Comparison of ENCODE assay signal across 22 mouse cellular contexts in the genomic region with DNA sequence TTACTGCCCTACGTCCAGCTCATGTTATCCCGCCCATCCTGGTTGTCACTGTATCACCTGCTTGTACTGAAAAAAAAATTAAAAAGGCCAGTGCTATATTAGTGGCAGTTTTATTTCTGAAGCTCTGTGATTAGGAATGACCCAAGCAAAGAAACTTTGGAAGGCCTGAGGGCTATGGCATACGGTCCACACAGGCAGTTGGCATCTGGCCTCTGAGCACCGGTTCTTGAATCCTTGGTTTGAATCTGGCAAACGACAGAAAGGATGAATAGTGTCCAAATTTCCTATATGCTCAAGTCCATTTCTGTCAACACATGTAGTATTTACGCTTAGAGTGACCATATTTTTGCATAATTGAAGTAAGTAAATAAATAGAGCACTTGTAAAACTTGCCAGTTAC.
"Had no signal": no experiment of that assay in that cellular context is flagged by ENCODE, and none has a peak within 500 bp of the region (broad histone marks: within the 10 kb centered on the region; RNA-seq: fewer than 3 reads in every experiment).

No protein-coding gene starts in this region.

- ATAC-seq: hindbrain, embryonic 16.5 days; hindbrain, postnatal 0 days; inflammation-experienced regulatory T-cells, adult 6 months; intestine, embryonic 15.5 days; intestine, embryonic 16.5 days; intestine, postnatal 0 days had no signal

- DNase-seq: heart, postnatal 10 days; heart, postnatal 14 days; heart, postnatal 36 days; heart, postnatal 4 days; kidney, adult 11 months; kidney, adult 18-20 months; kidney, adult 2 months; kidney, adult 8-10 months; kidney, adult 9 months; kidney, postnatal 10 days; kidney, postnatal 14 days; kidney, postnatal 25 days; kidney, postnatal 36 days; kidney, postnatal 4 days; layer of hippocampus, adult 9-11 months; layer of hippocampus, postnatal 36 days had no signal
